Mouse (Mus musculus) hindbrain, embryonic 14.5 days (tissue): ENCODE results near the gene Mast3. TPM values are rescaled to one million over a fixed set of nuclear protein-coding genes. Genes with fewer than 3 reads are reported as not detected.
A peak's percentile ranks its signal among the peaks of the same experiment; 100 is the strongest.

ENCODE experiments used
- ATAC-seq: fragments of 200-750 bp; cut with Nextera tagmentation; 2 replicates; pipeline ENCODE4 v1.8.0; 2017; ENCODE audit warnings: moderate number of reproducible peaks, mild to moderate bottlenecking, moderate TSS enrichment, moderate library complexity; ENCODE audit not compliant: low FRiP score
- DNase-seq: peaks from one replicate; pipeline ENCODE4 v3.0.0-alpha.2; 2015; ENCODE audit warnings: low spot score
- H3K27ac ChIP-seq: fragments of 300-500 bp; sonication (generic); 2 replicates; pipeline ENCODE4 v1.5.1; 2014; ENCODE audit warnings: mild to moderate bottlenecking, moderate library complexity
- H3K27me3 ChIP-seq: fragments of 300-500 bp; sonication (generic); 2 replicates; pipeline ENCODE4 v1.6.1; 2014; ENCODE audit warnings: mild to moderate bottlenecking, low read length, mixed read lengths; ENCODE audit not compliant: control insufficient read depth, insufficient read depth
- H3K36me3 ChIP-seq: fragments of 300-500 bp; sonication (generic); replicated peaks from 2 replicates; pipeline ENCODE4 v1.6.1; 2014; ENCODE audit not compliant: control insufficient read depth, insufficient read depth
- H3K4me1 ChIP-seq: fragments of 300-500 bp; sonication (generic); replicated peaks from 2 replicates; pipeline ENCODE4 v1.6.1; 2014; ENCODE audit warnings: antibody characterized with exemption, low read length, mixed read lengths; ENCODE audit not compliant: control insufficient read depth, insufficient read depth
- H3K4me2 ChIP-seq: fragments of 300-500 bp; sonication (generic); replicated peaks from 2 replicates; pipeline ENCODE4 v1.6.1; 2014; ENCODE audit warnings: mild to moderate bottlenecking, moderate library complexity
- H3K4me3 ChIP-seq: fragments of 300-500 bp; sonication (generic); replicated peaks from 2 replicates; pipeline ENCODE4 v1.5.1; 2014; ENCODE audit warnings: mild to moderate bottlenecking, low read length
- H3K9ac ChIP-seq: fragments of 300-500 bp; sonication (generic); 2 replicates; pipeline ENCODE4 v1.6.1; 2014
- H3K9me3 ChIP-seq: fragments of 300-500 bp; sonication (generic); 2 replicates; pipeline ENCODE4 v1.6.1; 2016; ENCODE audit warnings: low read length; ENCODE audit not compliant: control insufficient read depth
- WGBS: fragments of 180-500 bp; shearing (Covaris S2); extraction: QIAGEN DNeasy Blood & Tissue Kit; methylation state at CpG from one replicate; pipeline ENCODE4 v1.1.7; 2014; 5-methylcytosine and 5-hydroxymethylcytosine counted together
- microRNA-seq: library from miRNA; unstranded; fragments of <30 nt; microRNA quantifications from one replicate; pipeline ENCODE4, GENCODE M21; 2016
- polyA plus RNA-seq: library from polyadenylated mRNA; unstranded; fragments of >200 nt; fragmentation: Nextera tagmentation; extraction: Ambion mirVana; gene quantifications from 2 replicates; pipeline ENCODE4 v1.2.1, GENCODE M21; 2014

The Mast3 gene
- polyA plus RNA-seq, 1 experiment from 2014 or later, result 23.3 TPM

GRCm38 (mm10) chr8:70741661-70742060 is 63.2 kb downstream of the Mast3 start:
- WGBS, result 63% methylated on average over 5 of the region's 5 CpGs
- no peak for ATAC-seq

GRCm38 (mm10) chr8:70738211-70738610 is 66.6 kb downstream of the Mast3 start:
- no peaks in the 10 kb centered on the region for H3K36me3 ChIP-seq
- no peak overlapping the region for H3K27ac ChIP-seq
- no peaks in the 10 kb centered on the region for H3K9me3 ChIP-seq
- ATAC-seq (no peak), DNase-seq (no peak)
- WGBS, result 76% methylated on average over 3 of the region's 3 CpGs
- H3K4me2 ChIP-seq, result no peak overlapping the region
- H3K4me1 ChIP-seq, result peaks cover under 1% of the 10 kb centered on the region; the same call in 1 of the 2 replicates
- no peak overlapping the region for H3K9ac ChIP-seq
- H3K4me3 ChIP-seq, result no peak overlapping the region
- H3K27me3 ChIP-seq, result peaks cover 30% of the 10 kb centered on the region

More at GRCm38 (mm10) chr8:70741661-70742060, 63.2 kb downstream of the Mast3 start:
- H3K9ac ChIP-seq, result no peak overlapping the region
- H3K27me3 ChIP-seq, result peaks cover 61% of the 10 kb centered on the region
- no peak overlapping the region for H3K27ac ChIP-seq
- peaks cover 12% of the 10 kb centered on the region for H3K4me1 ChIP-seq
- no peaks in the 10 kb centered on the region for H3K36me3 ChIP-seq
- DNase-seq, result no peak
- no peaks in the 10 kb centered on the region for H3K9me3 ChIP-seq
- H3K4me2 ChIP-seq, result no peak overlapping the region
- no peak overlapping the region for H3K4me3 ChIP-seq

GRCm38 (mm10) chr8:70737705-70738104 is 67.1 kb downstream of the Mast3 start:
- DNase-seq (no peak), ATAC-seq (no peak)
- peaks cover 25% of the 10 kb centered on the region for H3K27me3 ChIP-seq
- WGBS, result 68% methylated on average over 5 of the region's 5 CpGs
- H3K36me3 ChIP-seq, result no peaks in the 10 kb centered on the region
- H3K27ac ChIP-seq, result no peak overlapping the region
- no peak overlapping the region for H3K4me2 ChIP-seq
- no peak overlapping the region for H3K9ac ChIP-seq
- no peak overlapping the region for H3K4me3 ChIP-seq
- H3K9me3 ChIP-seq, result no peaks in the 10 kb centered on the region
- H3K4me1 ChIP-seq, result no peaks in the 10 kb centered on the region

GRCm38 (mm10) chr8:70730956-70731355 is 73.9 kb downstream of the Mast3 start:
- Histone ChIP-seq H3K4me2 (no peak overlapping the region), H3K27me3 (peaks cover 43% of the 10 kb centered on the region), H3K27ac (no peak overlapping the region), H3K4me3 (no peak overlapping the region), H3K9ac (no peak overlapping the region), H3K36me3 (no peaks in the 10 kb centered on the region), H3K9me3 (no peaks in the 10 kb centered on the region), H3K4me1 (no peaks in the 10 kb centered on the region)
- ATAC-seq, result no peak
- DNase-seq, result no peak
- WGBS, result 84% methylated on average over 4 of the region's 4 CpGs

GRCm38 (mm10) chr8:70729808-70730475 is 74.9 kb downstream of the Mast3 start:
- Histone ChIP-seq H3K4me2 (peak overlapping the region; percentile 38), H3K36me3 (no peaks in the 10 kb centered on the region), H3K27ac (no peak overlapping the region), H3K9me3 (no peaks in the 10 kb centered on the region), H3K4me3 (peak overlapping the region; percentile 13; the same call in 1 of the 2 replicates), H3K4me1 (no peaks in the 10 kb centered on the region), H3K9ac (peak overlapping the region; percentile 44; the same call in 1 of the 2 replicates), H3K27me3 (peaks cover 43% of the 10 kb centered on the region)
- WGBS, result 4% methylated on average over 34 of the region's 34 CpGs
- ATAC-seq, result no peak
- no peak for DNase-seq

Small RNA genes lying within 50 kb of the gene (microRNA-seq; reads per million reads assigned to microRNA genes)
- gene Mir7240, result 0.81 reads per million

Other genes starting within 250 kb of the Mast3 start
- gene Isyna1, start 210.7 kb downstream of the Mast3 start, polyA plus RNA-seq, result 86.8 and 96.6 TPM in 2 replicates
- 165 and 173 TPM in 2 replicates for gene Ssbp4, start 196.2 kb downstream of the Mast3 start, polyA plus RNA-seq
- 0.98 and 1.6 TPM in 2 replicates for gene Lrrc25, start 188.9 kb downstream of the Mast3 start, polyA plus RNA-seq
- gene Gdf15, start 172.6 kb downstream of the Mast3 start, polyA plus RNA-seq, result 0.14 and 0.28 TPM in 2 replicates
- 74.0 and 89.3 TPM in 2 replicates for gene Pgpep1, start 144.7 kb downstream of the Mast3 start, polyA plus RNA-seq
- 180 and 197 TPM in 2 replicates for gene Lsm4, start 131.8 kb downstream of the Mast3 start, polyA plus RNA-seq
- 128 and 144 TPM in 2 replicates for gene Jund, start 106.1 kb downstream of the Mast3 start, polyA plus RNA-seq
- gene Iqcn, start 101.6 kb downstream of the Mast3 start, polyA plus RNA-seq, result 0.07 and 0.15 TPM in 2 replicates
- gene Gm3336, start 86.5 kb downstream of the Mast3 start, polyA plus RNA-seq, result not detected in 2 replicates
- gene Pde4c, start 81.3 kb downstream of the Mast3 start, polyA plus RNA-seq, result 0.21 and 0.32 TPM in 2 replicates
- 519 and 565 TPM in 2 replicates for gene Rab3a, start 50.4 kb downstream of the Mast3 start, polyA plus RNA-seq
- gene Mpv17l2, start 44.1 kb downstream of the Mast3 start, polyA plus RNA-seq, result 34.4 and 43.5 TPM in 2 replicates
- gene Pik3r2, start 28.3 kb downstream of the Mast3 start, polyA plus RNA-seq, result 83.0 and 84.6 TPM in 2 replicates
- 0.09 TPM in 1 of 2 replicates, not detected in the other for gene Il12rb1, start 3.4 kb upstream of the Mast3 start, polyA plus RNA-seq
- gene Arrdc2, start 34.7 kb upstream of the Mast3 start, polyA plus RNA-seq, result 7.2 and 8.7 TPM in 2 replicates
- gene Kcnn1, start 58.2 kb upstream of the Mast3 start, polyA plus RNA-seq, result 10.0 and 14.3 TPM in 2 replicates
- 155 and 158 TPM in 2 replicates for gene Ccdc124, start 68.9 kb upstream of the Mast3 start, polyA plus RNA-seq
- 1.5 and 1.8 TPM in 2 replicates for gene Slc5a5, start 87.7 kb upstream of the Mast3 start, polyA plus RNA-seq
- 2,214 and 2,704 TPM in 2 replicates for gene Rpl18a, start 92.4 kb upstream of the Mast3 start, polyA plus RNA-seq
- 49.6 and 51.4 TPM in 2 replicates for gene Map1s, start 100.9 kb upstream of the Mast3 start, polyA plus RNA-seq